Mouse (Mus musculus) brain, adult 10 weeks (tissue): ENCODE results near the gene Ift20. TPM values are rescaled to one million over a fixed set of nuclear protein-coding genes. Genes with fewer than 3 reads are reported as not detected.

Experiments
- polyA plus RNA-seq: library from polyadenylated mRNA; stranded (reverse); fragments of 350-450 nt; fragmentation: Illumina TruSeq; extraction: RNeasy Lipid Tissue Mini Kit (QIAGEN cat#74804); gene quantifications from one replicate; pipeline ENCODE4 v1.2.3, GENCODE M21; 2015; ENCODE audit warnings: low read depth, low replicate concordance

The Ift20 gene
- polyA plus RNA-seq, result 141 TPM

DNA sequence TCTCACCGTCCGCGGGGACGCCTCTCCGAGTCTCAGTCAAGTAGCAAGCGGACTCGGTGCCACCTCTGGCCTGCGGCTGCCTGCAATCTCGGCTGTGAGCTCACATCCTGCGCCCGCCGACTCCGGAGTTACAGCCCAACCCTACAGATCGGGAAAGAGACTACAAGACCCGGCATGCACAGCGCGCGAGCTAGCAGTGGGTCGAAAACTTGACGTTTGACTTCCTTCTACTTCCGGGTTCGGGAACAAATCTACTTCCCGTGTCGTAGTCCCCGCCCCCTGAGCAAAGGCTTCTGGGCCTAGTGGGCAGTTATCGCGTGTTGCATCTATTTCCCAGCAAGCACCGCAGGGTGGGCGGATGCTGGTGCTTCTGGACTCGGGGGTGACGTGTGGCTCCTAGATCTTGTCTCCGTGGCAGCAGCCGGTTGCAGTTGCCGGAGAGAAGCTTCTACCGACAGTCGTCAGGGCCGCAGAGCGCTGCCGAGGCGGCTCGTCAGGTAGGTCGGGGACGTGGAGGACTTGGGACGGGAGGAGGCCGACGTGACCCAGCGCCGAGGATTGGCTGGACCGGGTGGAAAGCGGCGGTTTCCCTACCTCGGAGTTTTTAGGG is at the start of gene Ift20, which contains the start of gene Tnfaip1:
TSS of gene Ift20 (plus strand) at position 282 of the 610 bp plus-strand sequence.
TSS of gene Tnfaip1 (minus strand) at position 253 of the 610 bp plus-strand sequence.

DNA sequence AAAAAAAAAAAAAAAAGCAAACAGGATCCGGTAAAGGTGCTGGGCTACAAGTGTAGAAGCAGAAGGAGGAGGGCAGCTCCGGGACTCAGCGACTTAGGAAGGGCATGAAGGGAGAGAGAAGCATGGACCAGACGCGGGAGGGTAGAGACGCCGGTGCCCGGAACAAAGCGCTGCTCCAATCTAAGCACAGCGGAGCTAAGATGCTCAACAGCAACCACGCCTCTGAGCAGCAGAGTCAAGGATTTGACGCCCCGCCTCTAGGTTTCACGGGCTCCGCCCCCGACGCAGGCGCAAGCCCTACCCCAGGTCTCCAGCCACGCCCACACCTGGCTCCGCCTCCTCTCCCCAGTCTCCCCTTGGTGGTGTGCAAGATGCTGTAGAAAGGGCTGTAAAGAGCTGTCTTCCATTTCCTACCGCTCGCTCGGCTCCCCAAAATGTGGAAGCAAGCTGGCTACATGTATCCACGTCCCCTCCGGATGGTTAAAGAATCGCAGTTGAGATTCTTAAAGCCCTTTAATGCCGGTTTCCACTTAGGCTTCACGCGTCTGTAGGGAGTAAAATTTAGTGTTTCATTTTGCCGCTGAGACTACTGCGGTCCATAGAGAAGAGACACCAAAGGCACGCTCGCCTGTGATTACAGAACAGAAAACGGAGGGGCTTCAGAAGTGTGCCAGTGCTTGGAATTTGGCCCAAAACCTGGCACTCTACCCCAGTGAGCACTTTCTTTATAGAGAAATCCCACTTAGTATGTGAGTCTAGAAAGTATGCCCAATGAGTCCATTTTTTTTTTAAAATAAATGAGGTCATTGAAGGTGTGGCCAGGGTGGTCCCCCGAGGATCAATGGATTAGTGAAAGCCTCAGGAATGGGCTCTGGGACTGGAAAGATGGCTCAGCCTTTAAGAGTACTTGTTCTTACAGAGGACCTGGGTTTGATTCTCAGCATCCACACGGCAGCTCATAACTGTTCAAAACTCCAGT is 38.3 kb upstream of the Ift20 start, which contains the start of gene Sarm1:
TSS of gene Sarm1 (minus strand) at position 211 of the 979 bp plus-strand sequence.

DNA sequence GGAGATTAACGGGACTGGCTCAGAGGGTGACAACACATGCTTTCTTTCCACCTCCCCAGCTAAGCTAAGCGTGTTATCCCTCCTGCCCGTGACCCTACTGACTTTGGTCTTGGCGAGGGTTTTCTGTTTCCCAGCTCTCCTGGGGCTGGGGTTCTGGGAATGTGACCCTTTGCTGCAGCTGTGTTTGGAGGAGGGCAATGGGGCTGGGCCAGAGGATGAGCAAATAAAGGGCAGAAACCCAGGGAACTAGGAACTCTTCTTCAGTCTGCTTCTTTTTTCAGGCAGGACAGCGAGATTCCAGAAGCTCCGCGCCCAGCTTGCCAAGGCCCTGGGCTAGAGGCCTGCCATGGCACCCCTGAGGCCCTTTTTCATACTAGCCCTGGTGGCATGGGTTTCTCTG is 37.2 kb upstream of the Ift20 start, which contains the start of gene Vtn:
TSS of gene Vtn (plus strand) at position 88 of the 400 bp plus-strand sequence.

DNA sequence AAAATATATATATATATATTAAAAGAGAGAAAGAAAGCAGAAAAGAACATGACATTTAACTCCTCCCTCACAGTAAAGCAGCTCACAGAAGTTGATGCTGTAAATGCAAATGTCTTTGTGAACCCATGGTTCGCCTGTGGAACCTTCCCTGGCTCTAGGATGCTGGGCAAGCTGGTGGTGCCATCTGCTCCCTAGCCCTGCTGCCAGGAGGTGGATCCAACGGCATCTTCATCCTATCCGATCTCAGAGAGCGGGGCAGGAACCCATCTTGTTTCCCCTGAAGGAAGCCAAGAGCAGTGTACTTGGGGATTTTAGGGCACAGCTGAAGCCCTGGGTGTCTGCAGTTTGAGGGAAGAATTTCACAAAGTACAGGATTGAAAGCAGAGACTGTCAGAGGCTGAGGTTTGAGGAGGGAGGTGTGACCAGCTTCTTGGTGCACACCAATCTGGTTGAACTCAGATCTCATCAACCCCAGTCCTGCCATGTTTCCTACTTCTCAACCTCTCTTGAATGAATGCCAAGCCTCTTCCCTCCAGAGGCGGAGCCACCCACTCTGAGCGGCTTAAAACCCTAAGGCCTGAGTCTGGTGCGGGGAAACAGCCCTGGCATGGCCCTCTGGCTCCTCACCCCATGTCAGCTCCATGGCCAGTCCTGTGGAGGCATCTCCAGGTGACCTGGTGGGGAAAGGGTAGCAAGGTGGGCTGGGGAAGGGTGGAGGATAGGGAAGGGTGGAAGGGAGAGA is 33.1 kb upstream of the Ift20 start, which contains the start of gene Sebox:
TSS of gene Sebox (plus strand) at position 539 of the 742 bp plus-strand sequence.

DNA sequence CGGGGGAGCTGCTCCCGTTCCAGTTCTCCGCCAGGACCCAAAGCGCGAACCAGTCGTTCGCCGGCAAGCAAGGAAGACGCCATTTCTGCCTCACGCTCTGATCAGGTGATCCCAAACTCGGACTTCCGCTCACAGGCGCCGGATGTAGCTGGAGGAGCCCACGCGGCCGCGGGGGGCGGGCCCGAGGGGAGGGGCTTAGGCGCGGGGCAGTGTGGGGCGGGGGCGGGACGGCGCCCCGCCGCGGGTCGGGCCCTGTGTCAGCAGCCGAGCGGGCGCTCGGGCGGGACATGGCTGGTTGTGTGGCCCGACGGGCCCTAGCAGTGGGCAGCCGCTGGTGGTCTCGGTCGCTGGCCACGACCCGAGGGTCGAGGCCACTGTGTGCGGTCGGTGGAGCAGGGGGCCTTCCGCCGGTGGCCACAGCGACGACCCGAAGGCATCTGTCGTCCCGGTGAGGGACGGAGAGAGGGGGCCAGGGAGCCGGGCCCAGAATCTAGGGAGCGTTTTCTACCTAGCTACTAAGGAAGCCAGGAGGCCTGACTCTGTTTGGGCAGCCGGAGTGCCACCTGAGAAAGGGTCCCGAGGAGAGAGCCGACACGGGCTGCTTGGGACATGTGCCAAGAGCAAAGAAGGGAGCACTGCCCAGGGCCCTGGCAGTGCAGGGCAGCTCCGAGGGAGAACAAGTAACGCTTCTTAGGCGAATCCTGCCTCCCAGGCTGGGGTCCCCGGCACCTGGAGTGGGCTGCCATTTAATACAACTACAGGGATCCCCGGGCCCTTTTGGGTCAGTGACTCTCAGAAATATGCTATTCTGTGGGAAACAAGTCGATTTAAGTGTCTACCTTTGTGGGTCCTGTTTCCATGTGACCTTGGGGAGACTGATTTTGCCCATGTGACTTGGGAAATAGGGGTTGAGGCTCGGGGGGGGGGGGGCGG is 23.9 kb upstream of the Ift20 start, which contains the start of the genes Tmem199 and Poldip2:
TSS of gene Tmem199 (minus strand) at position 148 of the 933 bp plus-strand sequence.
TSS of gene Poldip2 (plus strand) at position 169 of the 933 bp plus-strand sequence.

DNA sequence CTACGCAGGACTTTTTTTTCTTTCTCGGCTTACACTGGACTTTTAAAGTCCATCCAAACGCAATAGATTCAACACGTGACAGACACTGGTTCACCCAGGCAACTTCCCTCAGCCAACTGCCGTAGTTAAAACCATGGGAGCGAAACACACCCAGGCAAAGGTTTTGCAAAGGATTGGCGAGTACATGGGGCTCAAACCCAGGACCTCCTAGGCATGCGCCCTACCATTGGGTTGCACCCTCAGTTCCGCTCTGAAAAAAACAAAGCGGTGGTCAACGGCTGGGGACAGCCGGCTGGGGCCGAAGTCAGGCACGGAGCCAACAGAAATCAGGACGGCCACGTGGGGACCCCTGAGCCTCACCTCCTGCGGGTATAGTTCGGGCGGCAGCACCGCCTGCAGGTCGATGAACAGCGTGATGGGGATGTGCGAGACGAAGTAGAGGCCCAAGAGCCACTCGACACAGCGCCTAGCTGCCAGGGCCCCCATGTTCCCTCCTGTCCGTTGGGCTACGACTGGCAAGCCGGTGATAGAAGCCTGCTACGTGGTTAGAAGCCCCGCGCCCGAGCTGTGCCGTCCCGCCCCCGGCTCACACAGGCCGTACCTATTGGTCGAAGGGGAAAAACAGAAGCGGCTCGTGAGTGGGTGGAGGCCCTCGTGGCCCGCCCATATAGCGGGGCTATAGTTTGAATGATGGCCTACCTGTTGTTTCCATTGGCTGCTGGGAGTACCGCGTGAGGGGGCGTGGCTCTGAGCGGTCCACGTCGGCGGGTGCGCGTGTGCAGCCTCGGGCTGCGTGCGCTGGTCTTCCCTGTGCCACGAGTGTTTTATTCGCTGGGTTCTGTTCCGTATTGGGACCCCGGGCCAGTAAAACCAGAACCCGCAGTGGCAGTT is 14.3 kb downstream of the Ift20 start, which contains the start of gene Tmem97:
TSS of gene Tmem97 (minus strand) at position 610 of the 891 bp plus-strand sequence.

Other genes starting within 250 kb of the Ift20 start
- gene BC030499, start 245.5 kb upstream of the Ift20 start, polyA plus RNA-seq, result 15.8 TPM
- gene Spag5, start 234.8 kb upstream of the Ift20 start, polyA plus RNA-seq, result 8.5 TPM
- 1,477 TPM for gene Aldoc, start 213.4 kb upstream of the Ift20 start, polyA plus RNA-seq
- gene Pigs, start 207.9 kb upstream of the Ift20 start, polyA plus RNA-seq, result 43.4 TPM
- gene Unc119, start 192.9 kb upstream of the Ift20 start, polyA plus RNA-seq, result 49.8 TPM
- not detected for gene Foxn1, start 149.8 kb upstream of the Ift20 start, polyA plus RNA-seq
- not detected for gene Slc13a2, start 114.1 kb upstream of the Ift20 start, polyA plus RNA-seq
- 10.3 TPM for gene Slc46a1, start 70.7 kb upstream of the Ift20 start, polyA plus RNA-seq
- 16.7 TPM for gene Sarm1, start 38.6 kb upstream of the Ift20 start, polyA plus RNA-seq
- 86.5 TPM for gene Vtn, start 37.3 kb upstream of the Ift20 start, polyA plus RNA-seq
- gene Sebox, start 32.9 kb upstream of the Ift20 start, polyA plus RNA-seq, result 4.9 TPM
- gene Tmem199, start 24.2 kb upstream of the Ift20 start, polyA plus RNA-seq, result 90.3 TPM
- 139 TPM for gene Poldip2, start 24.2 kb upstream of the Ift20 start, polyA plus RNA-seq
- gene Tnfaip1, start within 50 bp of the Ift20 start, polyA plus RNA-seq, result 31.9 TPM
- gene Tmem97, start 14.4 kb downstream of the Ift20 start, polyA plus RNA-seq, result 31.8 TPM
- 70.7 TPM for gene Nlk, start 161.0 kb downstream of the Ift20 start, polyA plus RNA-seq
- gene Ccnq, start 215.4 kb downstream of the Ift20 start, polyA plus RNA-seq, result 27.6 TPM